Mouse (Mus musculus): ENCODE data around the gene Ppp3cb. TPM values are rescaled to one million over a fixed set of nuclear protein-coding genes. Genes with fewer than 3 reads are reported as not detected.

Ppp3cb gene
- 34.7 and 35.9 TPM in 2 replicates for polyA plus RNA-seq (2021; fragmentation: Nextera tagmentation)
- long read RNA-seq, experiment 1, partial matches to known transcripts = 38 of 87 reads
- long read RNA-seq, experiment 1, other reads (novel, unspliced or antisense) = 48 of 87 reads
- long read RNA-seq, experiment 2, partial matches to known transcripts = 34 of 79 reads
- long read RNA-seq, experiment 2, other reads (novel, unspliced or antisense) = 37 of 79 reads

GRCm38 (mm10) chr14:20546415-20546814, at the start of gene Ppp3cb:
Gene Ppp3cb, minus strand, starts transcription at chr14:20546573.

GRCm38 (mm10) chr14:20496603-20497002, 49.8 kb downstream of the Ppp3cb start, which contains the start of gene Mss51:
Gene Mss51, minus strand, starts transcription at chr14:20496901.

GRCm38 (mm10) chr14:20479291-20480194, 66.8 kb downstream of the Ppp3cb start, which contains the start of gene Anxa7:
Gene Anxa7, minus strand, starts transcription at chr14:20480133.

GRCm38 (mm10) chr14:20451765-20452331, 94.5 kb downstream of the Ppp3cb start, which contains the start of gene Cfap70:
Gene Cfap70, minus strand, starts transcription at chr14:20452226.

Other genes starting within 250 kb of the Ppp3cb start
- 25.5 and 32.7 TPM in 2 replicates for gene Ecd, start 198.5 kb downstream of the Ppp3cb start, polyA plus RNA-seq (2021; fragmentation: Nextera tagmentation)
- gene Fam149b, start 198.4 kb downstream of the Ppp3cb start, polyA plus RNA-seq (2021; fragmentation: Nextera tagmentation) = 4.3 and 5.6 TPM in 2 replicates
- gene Dnajc9, start 157.7 kb downstream of the Ppp3cb start, polyA plus RNA-seq (2021; fragmentation: Nextera tagmentation) = 31.0 and 32.9 TPM in 2 replicates
- 99.0 and 103 TPM in 2 replicates for gene Mrps16, start 152.9 kb downstream of the Ppp3cb start, polyA plus RNA-seq (2021; fragmentation: Nextera tagmentation)
- gene Cfap70, start 94.3 kb downstream of the Ppp3cb start, polyA plus RNA-seq (2021; fragmentation: Nextera tagmentation) = 0.79 and 2.3 TPM in 2 replicates
- 50.7 and 53.0 TPM in 2 replicates for gene Anxa7, start 66.4 kb downstream of the Ppp3cb start, polyA plus RNA-seq (2021; fragmentation: Nextera tagmentation)
- not detected in 2 replicates for gene Mss51, start 49.7 kb downstream of the Ppp3cb start, polyA plus RNA-seq (2021; fragmentation: Nextera tagmentation)
- gene Usp54, start 94.5 kb upstream of the Ppp3cb start, polyA plus RNA-seq (2021; fragmentation: Nextera tagmentation) = 12.2 and 13.1 TPM in 2 replicates
- 0.39 and 0.40 TPM in 2 replicates for gene Myoz1, start 110.0 kb upstream of the Ppp3cb start, polyA plus RNA-seq (2021; fragmentation: Nextera tagmentation)
- gene Synpo2l, start 121.8 kb upstream of the Ppp3cb start, polyA plus RNA-seq (2021; fragmentation: Nextera tagmentation) = 0.05 TPM in 1 of 2 replicates, not detected in the other
- 85.1 and 93.5 TPM in 2 replicates for gene Sec24c, start 127.7 kb upstream of the Ppp3cb start, polyA plus RNA-seq (2021; fragmentation: Nextera tagmentation)
- gene Fut11, start 148.4 kb upstream of the Ppp3cb start, polyA plus RNA-seq (2021; fragmentation: Nextera tagmentation) = 9.2 and 10.3 TPM in 2 replicates
- gene Chchd1, start 156.4 kb upstream of the Ppp3cb start, polyA plus RNA-seq (2021; fragmentation: Nextera tagmentation) = 189 and 201 TPM in 2 replicates
- 15.7 and 17.2 TPM in 2 replicates for gene Zswim8, start 161.0 kb upstream of the Ppp3cb start, polyA plus RNA-seq (2021; fragmentation: Nextera tagmentation)
- gene Ndst2, start 188.0 kb upstream of the Ppp3cb start, polyA plus RNA-seq (2021; fragmentation: Nextera tagmentation) = 2.7 and 3.1 TPM in 2 replicates
- 164 and 213 TPM in 2 replicates for gene Camk2g, start 247.5 kb upstream of the Ppp3cb start, polyA plus RNA-seq (2021; fragmentation: Nextera tagmentation)

Measured in layer of hippocampus, adult 6 months (tissue).